Mouse (Mus musculus) testis, postnatal 10 days (tissue): ENCODE results near the gene Slc44a2.
"Not testable (repeated sequence)": the region's sequence is repeated elsewhere in the genome, so short reads cannot be mapped to it uniquely, and the experiment has no call there.

Source experiments
- DNase-seq: peaks from one replicate; pipeline ENCODE4 v3.0.0; 2021; ENCODE audit warnings: low spot score

Gene Slc44a2

GRCm38 (mm10) chr9:21320619-21321512 is at the start of gene Slc44a2:
Slc44a2 (plus strand) TSS chr9:21320698.
- peak; percentile 95 for DNase-seq

GRCm38 (mm10) chr9:21272391-21272790 is 48.1 kb upstream of the Slc44a2 start:
- no peak for DNase-seq

GRCm38 (mm10) chr9:21273094-21273493 is 47.4 kb upstream of the Slc44a2 start:
- no peak for DNase-seq

GRCm38 (mm10) chr9:21273520-21274228 is 46.8 kb upstream of the Slc44a2 start:
- no peak for DNase-seq

DNA sequence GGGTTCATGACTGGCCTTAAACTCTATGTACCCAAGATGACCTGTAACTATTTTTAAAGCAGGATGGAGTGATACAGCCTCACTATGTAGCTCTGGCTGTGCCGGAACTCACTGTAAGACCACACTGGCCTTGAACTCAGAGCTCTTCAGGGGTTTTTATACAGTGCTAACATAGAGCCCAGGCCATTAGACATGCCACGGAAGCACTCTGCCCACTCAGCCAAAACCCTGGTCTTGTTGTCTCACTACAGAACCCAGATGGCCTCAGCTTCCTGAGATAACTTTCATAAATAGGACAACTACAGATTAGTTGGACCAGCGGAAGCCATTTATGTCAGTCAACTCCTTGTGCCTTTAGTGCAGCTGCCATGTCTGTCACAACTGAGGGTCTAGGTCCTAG is 46.2 kb upstream of the Slc44a2 start:
- DNase-seq, result no peak

DNA sequence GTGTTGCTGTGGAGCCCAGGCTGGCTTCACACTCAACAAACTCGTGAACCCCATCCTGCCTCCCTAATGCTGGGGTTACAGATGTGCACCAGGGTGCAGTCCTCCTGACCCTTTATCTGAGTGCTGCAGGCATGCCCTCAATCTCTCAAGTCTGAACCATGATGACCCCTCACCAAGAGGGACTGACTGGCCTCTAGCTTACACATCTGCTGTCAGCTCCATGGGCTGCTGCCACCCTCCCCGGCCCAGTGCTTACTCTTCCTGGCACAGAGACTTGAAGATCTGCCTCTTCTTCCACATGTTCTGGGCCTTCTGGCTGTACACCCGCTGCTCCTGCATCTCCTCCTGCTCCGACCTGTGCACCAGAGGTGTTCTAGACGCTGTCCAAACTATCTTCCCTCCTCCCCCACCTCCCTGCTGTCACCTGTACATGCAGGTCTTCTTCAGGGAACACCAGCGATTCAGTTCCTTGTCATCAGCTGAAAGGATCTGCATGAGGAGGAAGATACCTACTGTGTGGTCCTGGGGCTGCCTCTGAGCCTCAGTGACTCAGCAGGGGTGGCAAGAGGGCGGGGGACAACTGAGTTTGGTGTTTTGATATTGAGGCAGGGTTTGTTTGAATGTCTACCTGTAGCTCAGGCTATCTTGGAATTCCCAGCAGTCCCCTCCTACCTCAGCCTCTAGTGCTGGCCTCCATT is 45.3 kb upstream of the Slc44a2 start:
- DNase-seq, result no peak

- DNase-seq, result no peak
Observed at GRCm38 (mm10) chr9:21275727-21276126, 44.8 kb upstream of the Slc44a2 start.

GRCm38 (mm10) chr9:21276307-21276706 is 44.2 kb upstream of the Slc44a2 start:
- no peak for DNase-seq

- DNase-seq, result no peak
Observed at GRCm38 (mm10) chr9:21277776-21278175, 42.7 kb upstream of the Slc44a2 start.

DNA sequence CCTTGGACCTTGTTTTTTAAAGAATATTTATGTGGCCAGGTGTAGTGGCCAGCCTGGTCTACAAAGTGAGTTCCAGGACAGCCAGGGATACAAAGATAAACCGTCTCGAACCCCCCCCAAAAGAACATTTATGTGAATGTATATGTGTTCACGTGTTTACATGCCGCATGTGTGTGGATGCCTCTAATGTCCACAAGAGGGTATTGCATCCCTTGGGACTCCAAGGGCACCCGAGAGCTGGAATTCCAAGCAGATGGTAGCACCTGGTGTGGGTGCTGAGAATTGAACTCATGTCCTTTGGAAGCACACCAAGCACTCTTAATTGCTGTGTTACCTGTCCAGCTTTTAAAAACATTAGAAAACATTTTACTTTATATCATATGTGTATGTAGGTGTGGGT is 36.9 kb upstream of the Slc44a2 start:
- no peak for DNase-seq

- no peak for DNase-seq
Observed at GRCm38 (mm10) chr9:21283994-21284393, 36.5 kb upstream of the Slc44a2 start.

GRCm38 (mm10) chr9:21286753-21287152 is 33.7 kb upstream of the Slc44a2 start:
- no peak for DNase-seq

GRCm38 (mm10) chr9:21287571-21288402 is 32.7 kb upstream of the Slc44a2 start, which contains the start of gene Kri1:
Kri1 (minus strand) TSS chr9:21287969.
- peak; percentile 99 for DNase-seq

GRCm38 (mm10) chr9:21288404-21289336 is 31.8 kb upstream of the Slc44a2 start:
- no peak for DNase-seq

DNA sequence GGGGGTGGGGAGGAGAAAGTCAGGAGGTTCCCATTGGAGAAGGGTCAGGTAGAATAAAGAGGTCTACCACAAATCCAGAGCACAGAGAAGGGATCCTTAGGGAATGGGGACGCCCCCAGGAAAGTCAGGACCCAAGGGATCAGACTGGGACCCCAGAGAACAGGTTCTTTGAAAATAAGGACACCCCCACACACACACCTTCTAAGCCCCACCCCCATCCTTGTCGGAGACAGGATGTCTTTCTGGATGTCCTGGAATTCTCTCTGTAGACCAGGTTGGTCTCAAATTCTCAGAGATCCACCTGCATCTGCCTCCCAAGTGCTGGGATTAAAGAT is 31.2 kb upstream of the Slc44a2 start:
- no peak for DNase-seq

DNA sequence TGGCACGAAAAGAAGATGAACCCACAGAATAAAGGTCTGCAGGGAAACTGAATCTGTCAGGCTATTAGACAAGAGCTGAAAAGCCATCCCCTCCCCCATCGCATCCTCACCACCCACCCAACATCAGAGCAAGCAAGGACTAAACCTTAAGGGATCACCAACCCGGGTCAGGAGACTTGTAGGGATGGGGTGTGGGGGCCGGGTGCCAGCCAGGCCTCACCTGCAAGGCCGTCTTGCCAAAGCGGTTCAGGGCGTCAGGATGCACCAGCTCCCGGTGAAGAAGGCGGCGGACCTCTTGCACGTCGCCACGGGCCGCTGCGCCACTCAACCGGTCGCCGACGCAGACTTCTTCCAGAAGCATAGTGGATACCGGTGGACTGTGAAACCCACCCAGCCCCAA is 29.9 kb upstream of the Slc44a2 start:
- peak; percentile 70 for DNase-seq

- DNase-seq, result peak; percentile 100
Observed at GRCm38 (mm10) chr9:21291022-21291787, 29.3 kb upstream of the Slc44a2 start, which contains the start of gene Cdkn2d. Cdkn2d (minus strand) TSS chr9:21291407.

DNA sequence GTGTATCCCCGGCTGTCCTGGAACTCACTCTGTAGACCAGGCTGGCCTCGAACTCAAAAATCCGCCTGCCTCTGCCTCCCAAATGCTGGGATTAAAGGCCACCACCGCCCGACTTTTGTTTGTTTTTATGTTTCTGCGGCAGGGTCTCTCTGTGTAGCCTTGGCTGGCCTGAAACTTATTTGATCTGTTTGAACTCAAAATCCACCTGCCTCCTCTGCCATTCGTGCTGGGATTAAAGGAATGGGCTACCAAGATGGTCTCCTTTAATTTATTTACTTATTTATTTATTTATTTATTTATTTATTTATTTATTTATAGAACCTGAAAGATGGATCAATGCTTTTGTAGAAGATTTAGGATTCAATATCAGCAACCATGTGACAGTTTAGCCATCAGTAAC is 28.6 kb upstream of the Slc44a2 start:
- not testable (repeated sequence) for DNase-seq

GRCm38 (mm10) chr9:21292271-21292670 is 28.2 kb upstream of the Slc44a2 start:
- DNase-seq, result no peak

DNA sequence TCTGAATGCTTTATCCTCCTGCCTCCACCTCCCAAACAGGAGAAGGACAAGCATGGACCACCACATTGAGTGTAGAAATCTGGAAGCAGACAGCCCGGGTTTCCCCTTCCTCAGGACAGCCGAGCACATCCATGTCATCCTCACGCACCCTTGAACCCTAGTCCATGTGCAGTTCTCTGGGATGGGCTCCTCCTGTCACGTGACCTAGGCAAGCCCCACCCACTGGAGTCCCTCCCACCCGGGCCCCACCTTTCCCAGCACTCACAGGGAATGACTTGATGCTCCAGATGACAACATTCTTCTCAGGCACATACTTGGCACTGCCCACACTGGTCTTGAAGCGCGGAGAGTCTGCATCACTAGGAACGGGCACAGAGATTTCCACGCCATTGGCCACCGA is 21.5 kb upstream of the Slc44a2 start:
- DNase-seq, result no peak
